Mouse (Mus musculus): ENCODE data around the gene Mrgprh.

DNA sequence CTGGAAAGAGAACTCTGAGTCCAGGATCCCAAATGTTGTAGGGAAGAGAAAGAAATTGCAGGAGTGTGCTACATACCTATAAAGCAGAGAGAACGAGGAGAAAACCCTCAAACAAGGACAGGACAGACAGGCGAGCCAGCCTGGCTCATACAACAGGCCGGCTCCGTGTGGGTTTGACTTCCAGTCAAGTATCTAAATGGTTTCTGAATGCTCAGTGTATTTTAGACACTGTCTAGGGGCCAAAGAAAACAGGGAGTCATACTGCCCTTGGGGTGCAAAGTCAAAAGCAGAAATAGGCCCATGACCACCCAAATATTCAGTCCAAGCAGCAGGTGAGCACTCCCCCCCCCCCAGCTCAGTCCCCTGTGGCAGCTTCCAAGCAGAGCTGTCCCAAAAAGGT lies 30.0 kb downstream of the Mrgprh start:
- TF ChIP-seq TAL1 (IDR thresholded peaks at IDR 0.05; ENCODE audit: low read length) (no peak), GATA1 (IDR thresholded peaks at IDR 0.05; ENCODE audit: low read length) (no peak)

Measured in erythroblast, embryonic 14.5 days (primary cell).